Mouse (Mus musculus): ENCODE measurements around the gene Gjc2. TPM values are rescaled to one million over a fixed set of nuclear protein-coding genes. Genes with fewer than 3 reads are reported as not detected.
A peak's percentile ranks its signal among the peaks of the same experiment; 100 is the strongest.

Gjc2 gene
- polyA plus RNA-seq (2014; fragmentation: Nextera tagmentation; extraction: Ambion mirVana): 0.10 TPM in 1 of 2 replicates, not detected in the other

DNA sequence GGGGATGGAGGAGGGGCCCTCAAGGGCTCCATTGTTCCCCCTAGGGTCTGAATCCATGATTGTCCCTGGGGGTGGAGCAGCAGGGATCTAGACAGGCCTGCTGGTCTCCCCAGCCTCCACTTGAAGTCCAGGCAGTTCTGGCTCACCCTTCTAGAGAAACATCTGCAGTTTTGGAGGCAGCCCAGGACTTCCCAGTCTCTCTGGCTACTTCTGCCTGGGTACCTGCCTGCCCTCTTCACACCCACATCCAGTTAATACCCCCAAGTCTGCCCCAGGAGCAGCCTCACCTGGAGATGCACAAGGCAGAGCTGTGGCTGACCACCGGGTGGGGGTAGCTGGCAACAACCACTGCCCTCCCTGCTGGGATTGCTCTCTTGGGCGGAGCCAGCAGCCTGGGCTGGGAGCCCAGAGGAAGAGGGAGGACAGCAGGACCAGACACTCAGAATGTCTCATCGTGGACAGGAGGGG is at the start of gene Gjc2:
Gene Gjc2, minus strand, starts transcription at position 350 of the 468 bp plus-strand sequence.
- H3K27me3 ChIP-seq (replicated peaks; ENCODE audit: control insufficient read depth, insufficient read depth, low read length): peaks cover 14% of the 10 kb centered on the region
- no peak within 1 kb of the TSS for H3K4me2 ChIP-seq (ENCODE audit: low read length)
- H3K9ac ChIP-seq (ENCODE audit: low read length): no peak within 1 kb of the TSS
- DNase-seq (ENCODE audit: low spot score): no peak
- H3K9me3 ChIP-seq (replicated peaks; ENCODE audit: control insufficient read depth, low read length): no peaks in the 10 kb centered on the region
- no peak within 1 kb of the TSS for H3K4me3 ChIP-seq (ENCODE audit: low read depth, low read length)
- 36% methylated on average over 3 of the region's 3 CpGs for WGBS
- ATAC-seq: no peak
- H3K4me1 ChIP-seq (ENCODE audit: control insufficient read depth, insufficient read depth, low read length): no peaks in the 10 kb centered on the region
- H3K27ac ChIP-seq (ENCODE audit: low read depth, low read length): no peak within 1 kb of the TSS
- H3K36me3 ChIP-seq (ENCODE audit: control insufficient read depth, insufficient read depth, low read length): peaks cover 39% of the 10 kb centered on the region

DNA sequence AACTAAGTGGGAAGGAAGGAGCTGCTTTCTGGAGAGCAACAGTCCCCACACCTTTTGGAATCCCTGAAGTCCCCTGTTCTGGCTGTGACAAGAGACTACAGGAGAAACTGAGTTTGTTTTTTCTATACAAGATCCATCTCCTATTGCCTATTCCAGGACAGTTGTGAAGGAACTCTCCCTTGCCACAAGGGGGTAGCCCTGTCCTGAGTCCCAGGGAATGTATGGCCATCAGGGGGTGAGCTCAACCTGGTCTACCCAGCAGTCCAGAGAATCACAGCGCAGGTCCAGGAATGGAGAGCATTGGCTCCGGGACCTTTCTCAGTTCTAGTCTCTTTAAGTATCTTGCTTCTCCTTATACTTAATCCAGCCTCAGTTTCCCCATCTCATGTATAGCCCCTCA is 49.8 kb upstream of the Gjc2 start:
- Histone ChIP-seq H3K9me3 (replicated peaks; ENCODE audit: control insufficient read depth, low read length) (no peaks in the 10 kb centered on the region), H3K4me3 (ENCODE audit: low read depth, low read length) (no peak overlapping the region), H3K4me1 (ENCODE audit: control insufficient read depth, insufficient read depth, low read length) (no peaks in the 10 kb centered on the region), H3K4me2 (ENCODE audit: low read length) (no peak overlapping the region), H3K9ac (ENCODE audit: low read length) (no peak overlapping the region), H3K27ac (ENCODE audit: low read depth, low read length) (no peak overlapping the region), H3K36me3 (ENCODE audit: control insufficient read depth, insufficient read depth, low read length) (no peaks in the 10 kb centered on the region), H3K27me3 (replicated peaks; ENCODE audit: control insufficient read depth, insufficient read depth, low read length) (no peaks in the 10 kb centered on the region)
- 73% methylated on average over 2 of the region's 2 CpGs for WGBS
- no peak for ATAC-seq
- no peak for DNase-seq (ENCODE audit: low spot score)

DNA sequence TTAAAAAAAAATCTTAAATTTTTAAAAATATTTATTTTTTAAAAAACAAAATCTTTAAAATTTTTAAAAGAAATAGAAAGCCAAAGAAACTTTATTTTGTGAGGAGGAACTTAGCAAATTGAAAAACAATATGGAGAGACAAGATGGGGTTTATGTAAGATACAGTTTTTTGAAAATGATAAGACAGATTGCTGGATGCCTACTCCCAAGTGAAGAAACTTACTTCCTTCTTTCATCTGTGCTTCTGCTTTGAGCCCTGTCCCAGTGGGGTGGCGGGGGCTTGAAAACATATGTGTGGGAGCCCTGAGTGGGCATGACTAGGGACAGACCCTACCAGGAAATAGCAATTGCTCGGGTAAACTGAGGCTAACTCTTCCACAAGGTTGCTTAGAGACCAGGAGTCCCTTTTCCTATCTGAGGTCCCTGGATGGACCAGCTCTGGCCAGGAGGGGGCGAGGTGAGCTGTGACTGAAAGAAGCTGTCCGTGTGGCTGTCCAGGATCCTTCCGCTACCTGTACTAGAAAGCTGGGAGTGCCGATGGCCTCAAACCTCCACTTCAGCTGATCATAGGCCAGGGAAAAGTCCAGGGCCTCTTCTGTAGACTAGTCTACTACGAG is 47.2 kb upstream of the Gjc2 start:
- ATAC-seq: no peak
- Histone ChIP-seq H3K9ac (ENCODE audit: low read length) (no peak overlapping the region), H3K4me3 (ENCODE audit: low read depth, low read length) (no peak overlapping the region), H3K27me3 (replicated peaks; ENCODE audit: control insufficient read depth, insufficient read depth, low read length) (no peaks in the 10 kb centered on the region), H3K27ac (ENCODE audit: low read depth, low read length) (no peak overlapping the region), H3K36me3 (ENCODE audit: control insufficient read depth, insufficient read depth, low read length) (no peaks in the 10 kb centered on the region), H3K4me2 (ENCODE audit: low read length) (no peak overlapping the region), H3K9me3 (replicated peaks; ENCODE audit: control insufficient read depth, low read length) (no peaks in the 10 kb centered on the region), H3K4me1 (ENCODE audit: control insufficient read depth, insufficient read depth, low read length) (peaks cover 16% of the 10 kb centered on the region)
- DNase-seq (ENCODE audit: low spot score): peak; percentile 42
- WGBS: 12% methylated on average over 7 of the region's 7 CpGs

DNA sequence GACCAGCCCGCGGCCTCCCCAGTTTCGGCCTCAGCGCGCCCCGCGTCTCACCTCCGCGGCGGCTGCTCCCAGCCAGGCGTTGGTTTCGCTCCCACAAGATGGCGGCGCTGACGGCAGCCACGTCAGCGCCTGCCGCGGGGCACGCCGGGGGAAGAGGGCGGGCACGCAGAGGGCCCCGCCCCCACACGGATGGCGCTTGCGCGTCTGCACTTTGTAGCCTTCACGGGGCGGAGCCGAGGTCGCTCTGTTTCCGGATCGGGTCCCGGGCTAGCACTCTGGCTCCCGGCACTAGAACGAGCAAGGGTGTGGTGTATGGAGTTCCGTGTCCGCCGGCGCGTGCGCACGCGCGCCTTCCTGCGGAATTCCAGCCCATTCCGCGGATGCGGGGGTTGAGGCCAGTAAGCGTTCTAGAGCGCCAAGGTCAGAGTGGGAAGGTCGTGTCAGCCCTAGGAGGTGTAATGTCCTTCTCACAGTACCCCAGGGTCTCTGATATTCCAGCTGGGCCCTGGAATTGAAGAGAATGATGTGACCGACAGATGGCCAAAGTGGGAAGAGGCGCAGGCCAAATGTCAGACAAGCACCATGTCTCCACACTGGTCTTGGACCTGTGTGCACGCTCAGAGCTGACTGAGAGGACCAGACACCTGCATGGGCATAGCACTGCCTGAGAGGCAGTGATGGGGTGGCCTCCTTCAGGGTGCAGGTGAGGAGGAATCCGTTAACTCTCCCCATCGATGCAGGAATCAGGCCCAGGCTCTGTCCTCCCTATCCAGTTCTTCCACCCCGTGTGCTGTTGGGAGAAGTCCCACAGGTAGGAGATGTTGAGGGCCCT is 45.3 kb upstream of the Gjc2 start, which contains the start of gene Arf1:
Gene Arf1, minus strand, starts transcription at position 149 of the 832 bp plus-strand sequence.
- peak within 1 kb of the TSS; percentile 95 for H3K4me2 ChIP-seq (ENCODE audit: low read length)
- peaks cover 5% of the 10 kb centered on the region; the same call in 1 of the 2 replicates for H3K36me3 ChIP-seq (ENCODE audit: control insufficient read depth, insufficient read depth, low read length)
- no peaks in the 10 kb centered on the region for H3K27me3 ChIP-seq (replicated peaks; ENCODE audit: control insufficient read depth, insufficient read depth, low read length)
- peaks cover 25% of the 10 kb centered on the region for H3K4me1 ChIP-seq (ENCODE audit: control insufficient read depth, insufficient read depth, low read length)
- ATAC-seq: peak; percentile 96
- H3K4me3 ChIP-seq (ENCODE audit: low read depth, low read length): peak within 1 kb of the TSS; percentile 99
- peak within 1 kb of the TSS; percentile 92 for H3K27ac ChIP-seq (ENCODE audit: low read depth, low read length)
- peak; percentile 97 for DNase-seq (ENCODE audit: low spot score)
- peak within 1 kb of the TSS; percentile 98 for H3K9ac ChIP-seq (ENCODE audit: low read length)
- no peaks in the 10 kb centered on the region for H3K9me3 ChIP-seq (replicated peaks; ENCODE audit: control insufficient read depth, low read length)
- 5% methylated on average over 59 of the region's 59 CpGs for WGBS

DNA sequence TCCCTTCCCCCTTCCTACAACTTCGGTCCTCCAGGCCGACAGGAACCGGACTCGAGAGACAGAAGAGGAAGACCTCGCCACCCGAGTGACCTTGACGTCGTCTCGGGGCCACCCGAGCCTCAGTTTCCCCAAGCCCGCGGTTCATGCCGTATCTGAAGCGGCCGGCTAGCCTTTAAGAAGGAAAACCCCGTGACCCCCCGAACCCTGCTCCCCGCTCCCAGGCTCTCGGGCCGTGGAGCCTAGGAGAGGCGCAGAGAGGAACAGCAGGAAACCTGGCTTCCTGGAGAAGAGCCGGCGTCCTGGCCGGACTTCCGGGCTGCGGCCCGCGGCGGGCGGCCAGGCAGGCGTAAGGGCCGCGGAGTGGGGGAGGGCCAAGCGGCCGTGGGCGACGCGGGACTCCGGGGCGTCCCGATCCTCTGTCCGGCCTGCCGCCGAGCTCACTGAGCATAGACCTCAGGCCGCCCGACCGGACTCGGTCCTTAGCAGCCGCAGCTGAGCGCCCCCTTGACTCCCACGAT is 44.6 kb upstream of the Gjc2 start:
- peaks cover 25% of the 10 kb centered on the region for H3K4me1 ChIP-seq (ENCODE audit: control insufficient read depth, insufficient read depth, low read length)
- no peak for DNase-seq (ENCODE audit: low spot score)
- H3K9ac ChIP-seq (ENCODE audit: low read length): peak overlapping the region; percentile 98
- peak; percentile 76 for ATAC-seq
- no peaks in the 10 kb centered on the region for H3K27me3 ChIP-seq (replicated peaks; ENCODE audit: control insufficient read depth, insufficient read depth, low read length)
- H3K4me3 ChIP-seq (ENCODE audit: low read depth, low read length): peak overlapping the region; percentile 99
- H3K9me3 ChIP-seq (replicated peaks; ENCODE audit: control insufficient read depth, low read length): no peaks in the 10 kb centered on the region
- H3K36me3 ChIP-seq (ENCODE audit: control insufficient read depth, insufficient read depth, low read length): peaks cover 7% of the 10 kb centered on the region; the same call in 1 of the 2 replicates
- WGBS: under 1% methylated on average over 49 of the region's 51 CpGs
- H3K27ac ChIP-seq (ENCODE audit: low read depth, low read length): peak overlapping the region; percentile 92
- peak overlapping the region; percentile 95 for H3K4me2 ChIP-seq (ENCODE audit: low read length)

DNA sequence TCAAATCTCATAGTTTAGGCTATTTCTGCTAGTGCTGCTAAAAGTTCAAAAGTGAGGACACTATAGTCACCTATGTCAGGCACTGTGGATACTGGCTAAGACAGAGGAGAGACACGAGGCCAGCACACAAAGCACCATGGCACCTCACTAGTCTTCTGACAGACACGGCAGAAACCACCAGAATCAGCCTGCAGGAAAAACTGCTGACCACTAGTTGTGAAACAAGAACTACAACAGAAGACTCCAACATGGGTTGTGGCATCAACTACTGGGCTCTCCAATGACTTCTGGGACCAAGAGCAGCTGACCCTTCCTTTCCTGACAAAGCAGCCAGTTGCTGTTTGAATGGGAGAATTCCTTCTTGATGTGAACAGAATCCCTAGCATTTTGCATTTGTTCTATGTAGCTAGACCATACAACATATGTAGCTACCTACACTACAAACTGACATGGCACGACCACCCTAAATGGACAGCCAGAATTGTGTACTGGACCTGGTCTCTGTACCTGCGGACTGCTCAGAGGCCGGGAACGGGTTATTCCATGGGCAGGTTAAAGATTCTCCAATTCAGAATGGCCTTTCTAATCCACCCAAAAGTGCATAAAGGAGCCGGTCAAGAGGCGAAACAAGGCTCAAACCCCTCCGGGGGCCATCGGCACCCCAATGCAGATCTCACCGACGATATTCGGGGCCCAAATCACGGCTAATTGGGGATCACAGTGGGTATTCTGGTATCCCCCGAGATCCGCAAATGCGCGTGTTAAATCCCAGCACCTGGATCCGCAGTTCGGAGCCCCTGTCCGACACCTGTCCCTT is 44.0 kb upstream of the Gjc2 start:
- Histone ChIP-seq H3K27me3 (replicated peaks; ENCODE audit: control insufficient read depth, insufficient read depth, low read length) (no peaks in the 10 kb centered on the region), H3K27ac (ENCODE audit: low read depth, low read length) (peak overlapping the region; percentile 92; the same call in 1 of the 2 replicates), H3K4me1 (ENCODE audit: control insufficient read depth, insufficient read depth, low read length) (peaks cover 25% of the 10 kb centered on the region), H3K4me3 (ENCODE audit: low read depth, low read length) (peak overlapping the region; percentile 99), H3K9me3 (replicated peaks; ENCODE audit: control insufficient read depth, low read length) (no peaks in the 10 kb centered on the region), H3K9ac (ENCODE audit: low read length) (peak overlapping the region; percentile 98), H3K36me3 (ENCODE audit: control insufficient read depth, insufficient read depth, low read length) (peaks cover 7% of the 10 kb centered on the region; the same call in 1 of the 2 replicates), H3K4me2 (ENCODE audit: low read length) (peak overlapping the region; percentile 95)
- 6% methylated on average over 21 of the region's 21 CpGs for WGBS
- no peak for DNase-seq (ENCODE audit: low spot score)
- no peak for ATAC-seq

DNA sequence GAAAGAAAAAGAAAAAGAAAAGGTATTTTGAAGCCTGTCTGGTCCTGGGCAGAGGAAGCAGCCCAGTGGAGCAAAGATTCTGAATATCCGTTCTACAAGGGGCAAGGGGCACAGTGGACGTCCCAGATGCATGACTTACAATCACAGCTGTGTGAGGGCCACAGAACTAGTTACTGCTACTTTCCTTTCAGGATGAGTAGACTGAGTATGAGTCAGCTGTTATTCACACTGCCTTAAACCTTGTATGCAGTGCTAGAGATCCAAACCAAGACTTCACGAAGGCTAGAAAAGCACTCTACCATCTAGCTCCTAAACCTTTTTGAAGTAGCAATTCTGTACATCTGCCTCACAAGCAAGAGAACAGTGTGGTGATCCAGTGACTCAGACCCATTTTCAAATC is 43.2 kb upstream of the Gjc2 start:
- Histone ChIP-seq H3K4me2 (ENCODE audit: low read length) (peak overlapping the region; percentile 95), H3K27me3 (replicated peaks; ENCODE audit: control insufficient read depth, insufficient read depth, low read length) (no peaks in the 10 kb centered on the region), H3K27ac (ENCODE audit: low read depth, low read length) (no peak overlapping the region), H3K36me3 (ENCODE audit: control insufficient read depth, insufficient read depth, low read length) (peaks cover 7% of the 10 kb centered on the region; the same call in 1 of the 2 replicates), H3K4me1 (ENCODE audit: control insufficient read depth, insufficient read depth, low read length) (peaks cover 25% of the 10 kb centered on the region), H3K9me3 (replicated peaks; ENCODE audit: control insufficient read depth, low read length) (no peaks in the 10 kb centered on the region), H3K4me3 (ENCODE audit: low read depth, low read length) (peak overlapping the region; percentile 99), H3K9ac (ENCODE audit: low read length) (peak overlapping the region; percentile 98; the same call in 1 of the 2 replicates)
- DNase-seq (ENCODE audit: low spot score) (no peak), ATAC-seq (no peak)
- 79% methylated on average over 3 of the region's 3 CpGs for WGBS

DNA sequence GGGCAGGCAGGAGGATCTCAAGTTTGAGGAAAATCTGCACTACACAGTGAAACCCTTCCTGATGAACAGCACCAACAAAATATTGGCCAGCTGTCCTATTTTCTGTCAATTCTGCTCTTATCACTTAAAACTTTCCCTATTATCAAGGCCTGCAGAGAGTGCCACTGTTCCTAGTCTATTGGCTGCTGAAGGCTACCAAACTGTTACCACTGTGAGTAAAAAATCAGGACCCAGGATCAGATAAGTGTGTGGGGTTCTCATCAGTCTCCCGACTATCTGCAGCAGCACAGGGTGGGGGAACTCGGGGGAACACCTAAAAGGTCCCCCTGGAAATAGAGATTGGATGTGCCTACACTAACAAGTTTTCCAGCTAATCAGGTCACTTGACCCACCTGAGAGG is 42.2 kb upstream of the Gjc2 start:
- Histone ChIP-seq H3K9ac (ENCODE audit: low read length) (no peak overlapping the region), H3K27me3 (replicated peaks; ENCODE audit: control insufficient read depth, insufficient read depth, low read length) (no peaks in the 10 kb centered on the region), H3K4me2 (ENCODE audit: low read length) (no peak overlapping the region), H3K36me3 (ENCODE audit: control insufficient read depth, insufficient read depth, low read length) (peaks cover 7% of the 10 kb centered on the region; the same call in 1 of the 2 replicates), H3K9me3 (replicated peaks; ENCODE audit: control insufficient read depth, low read length) (no peaks in the 10 kb centered on the region), H3K4me3 (ENCODE audit: low read depth, low read length) (no peak overlapping the region), H3K27ac (ENCODE audit: low read depth, low read length) (no peak overlapping the region), H3K4me1 (ENCODE audit: control insufficient read depth, insufficient read depth, low read length) (peaks cover 25% of the 10 kb centered on the region)
- 85% methylated on average over 2 of the region's 2 CpGs for WGBS
- DNase-seq (ENCODE audit: low spot score) (no peak), ATAC-seq (no peak)

Data from forebrain, embryonic 14.5 days (tissue).